Mouse (Mus musculus): ENCODE data around the gene Trim47. TPM values are rescaled to one million over a fixed set of nuclear protein-coding genes. Genes with fewer than 3 reads are reported as not detected.

The Trim47 gene
- polyA plus RNA-seq, 1 experiment from 2014 or later, result 5.3 TPM

DNA sequence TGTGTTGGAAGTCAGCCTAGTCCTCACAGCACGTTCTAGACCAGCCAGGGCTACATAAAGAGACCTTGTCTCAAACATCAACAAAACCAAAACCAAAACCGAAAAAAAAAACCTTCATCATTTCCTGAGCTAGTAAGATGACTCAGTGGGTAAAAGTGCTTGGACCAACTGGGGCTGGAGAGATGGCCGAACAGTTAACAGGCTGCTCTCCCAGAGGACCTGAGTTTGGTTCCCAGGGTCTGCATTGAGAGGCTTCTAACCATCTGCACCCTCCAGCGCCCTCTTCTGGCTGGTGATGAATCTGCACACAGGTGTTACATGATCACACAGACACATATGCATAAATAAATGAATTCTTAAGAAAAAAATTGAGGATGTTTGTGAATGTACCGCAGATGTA lies 55.5 kb downstream of the Trim47 start:
- no peak overlapping the region for H3K4me2 ChIP-seq (ENCODE audit: low read length)
- H3K4me1 ChIP-seq (ENCODE audit: control insufficient read depth, insufficient read depth, low read length), result no peaks in the 10 kb centered on the region
- 73% methylated on average over 5 of the region's 5 CpGs for WGBS
- no peak overlapping the region for H3K9ac ChIP-seq (replicated peaks; ENCODE audit: low read length)
- H3K4me3 ChIP-seq (replicated peaks; ENCODE audit: low read depth, low read length), result no peak overlapping the region
- no peaks in the 10 kb centered on the region for H3K36me3 ChIP-seq (ENCODE audit: control insufficient read depth, insufficient read depth, low read length)
- ATAC-seq (ENCODE audit: low FRiP score, low TSS enrichment) (no peak), DNase-seq (no peak)
- no peak overlapping the region for H3K27ac ChIP-seq (replicated peaks; ENCODE audit: low read depth, low read length)
- H3K9me3 ChIP-seq (ENCODE audit: control insufficient read depth, low read length), result no peaks in the 10 kb centered on the region
- no peaks in the 10 kb centered on the region for H3K27me3 ChIP-seq (ENCODE audit: control insufficient read depth, insufficient read depth, low read length)

DNA sequence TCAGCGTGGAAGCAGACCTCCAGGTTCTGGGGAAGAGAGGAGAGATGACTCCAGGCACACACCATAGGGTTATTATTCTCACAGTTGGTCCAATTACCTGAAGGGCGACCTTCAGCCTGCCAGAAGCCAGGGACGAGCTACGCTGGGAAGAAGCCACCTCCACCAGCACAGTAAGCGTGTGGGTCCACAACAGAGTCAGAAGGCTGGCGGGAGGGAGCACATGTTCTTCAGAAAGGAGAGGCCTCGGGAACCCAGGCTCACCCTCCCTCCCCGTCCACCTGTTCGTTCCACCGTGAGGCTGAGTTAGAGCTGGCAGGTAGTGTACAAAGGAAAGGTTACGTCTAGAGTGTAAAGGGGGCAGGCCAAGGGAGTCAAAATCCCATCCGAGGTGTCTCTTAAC lies 61.7 kb downstream of the Trim47 start:
- H3K4me1 ChIP-seq (ENCODE audit: control insufficient read depth, insufficient read depth, low read length), result no peaks in the 10 kb centered on the region

DNA sequence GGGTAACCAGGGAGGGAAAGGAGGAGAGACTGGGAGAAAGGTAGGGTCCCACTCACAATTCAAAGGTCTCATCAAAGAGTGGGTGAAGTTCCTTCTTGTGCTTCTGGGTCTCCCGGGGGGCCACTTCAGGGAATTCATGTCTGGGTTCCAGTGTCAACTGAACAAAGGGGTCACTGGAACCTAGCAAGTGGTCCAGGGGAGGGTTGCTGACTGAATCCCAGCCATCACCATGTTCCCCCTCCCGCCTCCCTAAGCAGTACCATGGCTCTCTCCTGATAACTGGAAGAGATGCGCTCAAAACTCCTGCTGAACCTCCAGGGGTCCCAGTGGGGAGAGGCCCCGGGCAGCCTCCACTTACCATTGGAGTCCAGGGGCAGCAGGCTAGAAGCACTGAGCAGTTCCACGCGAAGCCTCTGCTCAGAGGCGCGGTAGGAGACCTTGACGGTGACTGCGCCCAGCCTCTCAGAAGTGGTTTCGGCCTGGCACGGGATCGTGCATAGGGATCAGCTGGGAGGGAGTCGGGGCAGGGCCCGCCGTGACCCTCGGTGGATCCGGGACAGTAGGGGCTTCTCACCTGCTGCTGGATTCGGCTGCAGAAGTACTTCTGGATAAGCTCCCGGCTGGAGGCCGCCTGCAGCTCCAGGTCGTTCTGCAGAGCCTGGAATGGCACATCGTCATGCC lies 62.7 kb downstream of the Trim47 start:
- no peaks in the 10 kb centered on the region for H3K9me3 ChIP-seq (ENCODE audit: control insufficient read depth, low read length)
- WGBS, result 64% methylated on average over 23 of the region's 23 CpGs
- H3K4me3 ChIP-seq (replicated peaks; ENCODE audit: low read depth, low read length), result no peak overlapping the region
- no peak overlapping the region for H3K27ac ChIP-seq (replicated peaks; ENCODE audit: low read depth, low read length)
- no peaks in the 10 kb centered on the region for H3K27me3 ChIP-seq (ENCODE audit: control insufficient read depth, insufficient read depth, low read length)
- H3K4me1 ChIP-seq (ENCODE audit: control insufficient read depth, insufficient read depth, low read length), result no peaks in the 10 kb centered on the region
- ATAC-seq (ENCODE audit: low FRiP score, low TSS enrichment) (no peak), DNase-seq (no peak)
- no peak overlapping the region for H3K4me2 ChIP-seq (ENCODE audit: low read length)
- no peak overlapping the region for H3K9ac ChIP-seq (replicated peaks; ENCODE audit: low read length)
- peaks cover 25% of the 10 kb centered on the region for H3K36me3 ChIP-seq (ENCODE audit: control insufficient read depth, insufficient read depth, low read length)

More for the DNA sequence above, 61.7 kb downstream of the Trim47 start:
- Histone ChIP-seq H3K27me3 (ENCODE audit: control insufficient read depth, insufficient read depth, low read length) (no peaks in the 10 kb centered on the region), H3K9ac (replicated peaks; ENCODE audit: low read length) (no peak overlapping the region), H3K4me3 (replicated peaks; ENCODE audit: low read depth, low read length) (no peak overlapping the region), H3K9me3 (ENCODE audit: control insufficient read depth, low read length) (no peaks in the 10 kb centered on the region), H3K4me2 (ENCODE audit: low read length) (no peak overlapping the region), H3K27ac (replicated peaks; ENCODE audit: low read depth, low read length) (no peak overlapping the region), H3K36me3 (ENCODE audit: control insufficient read depth, insufficient read depth, low read length) (peaks cover 15% of the 10 kb centered on the region)
- DNase-seq (no peak), ATAC-seq (ENCODE audit: low FRiP score, low TSS enrichment) (no peak)
- 90% methylated on average over 12 of the region's 12 CpGs for WGBS

DNA sequence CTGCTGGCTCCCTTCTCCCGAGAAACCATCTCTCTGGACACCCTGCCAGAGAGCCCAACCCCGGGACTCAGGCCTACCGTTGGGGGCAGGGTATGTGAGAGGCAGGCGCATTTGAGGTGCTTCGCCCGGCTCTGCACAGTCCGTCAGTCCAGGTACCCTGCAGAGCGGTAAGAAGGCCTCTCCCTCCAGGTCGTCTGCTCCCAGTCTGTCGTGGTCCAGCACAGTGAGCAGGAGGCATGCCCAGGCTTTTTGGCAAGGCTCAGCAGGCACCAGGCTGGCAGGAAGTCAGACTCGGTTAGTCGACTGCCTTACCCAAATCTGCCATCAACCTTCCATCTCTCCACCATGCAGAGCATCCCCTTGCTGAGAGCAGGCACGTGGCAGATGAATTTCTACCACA lies 63.4 kb downstream of the Trim47 start:
- H3K27ac ChIP-seq (replicated peaks; ENCODE audit: low read depth, low read length), result no peak overlapping the region
- H3K4me2 ChIP-seq (ENCODE audit: low read length), result no peak overlapping the region
- ATAC-seq (ENCODE audit: low FRiP score, low TSS enrichment) (no peak), DNase-seq (no peak)
- WGBS, result 67% methylated on average over 13 of the region's 13 CpGs
- no peaks in the 10 kb centered on the region for H3K27me3 ChIP-seq (ENCODE audit: control insufficient read depth, insufficient read depth, low read length)
- H3K9me3 ChIP-seq (ENCODE audit: control insufficient read depth, low read length), result no peaks in the 10 kb centered on the region
- H3K9ac ChIP-seq (replicated peaks; ENCODE audit: low read length), result no peak overlapping the region
- H3K36me3 ChIP-seq (ENCODE audit: control insufficient read depth, insufficient read depth, low read length), result peaks cover 33% of the 10 kb centered on the region
- H3K4me1 ChIP-seq (ENCODE audit: control insufficient read depth, insufficient read depth, low read length), result no peaks in the 10 kb centered on the region
- H3K4me3 ChIP-seq (replicated peaks; ENCODE audit: low read depth, low read length), result no peak overlapping the region

DNA sequence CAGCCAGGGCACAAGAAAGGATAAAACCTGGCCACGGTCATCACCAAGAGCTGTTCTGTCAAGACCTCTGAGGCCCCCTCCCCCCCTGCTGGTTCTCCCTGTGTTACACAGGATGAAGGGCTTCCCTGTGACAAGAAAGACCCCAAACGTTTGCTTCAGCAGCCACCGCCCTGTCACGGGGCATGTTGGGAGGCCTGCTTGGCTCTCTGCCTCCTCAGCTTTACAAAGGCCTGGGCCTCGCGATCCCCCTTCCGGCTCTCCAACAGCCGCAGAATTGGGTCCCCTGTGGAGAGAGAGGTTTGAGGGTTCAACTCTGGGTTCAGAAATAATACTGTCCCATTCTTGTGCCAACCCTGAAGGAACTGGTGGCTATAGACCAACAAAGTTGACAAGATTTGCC lies 64.5 kb downstream of the Trim47 start:
- Histone ChIP-seq H3K27ac (replicated peaks; ENCODE audit: low read depth, low read length) (no peak overlapping the region), H3K9ac (replicated peaks; ENCODE audit: low read length) (no peak overlapping the region), H3K9me3 (ENCODE audit: control insufficient read depth, low read length) (no peaks in the 10 kb centered on the region), H3K4me3 (replicated peaks; ENCODE audit: low read depth, low read length) (no peak overlapping the region), H3K4me2 (ENCODE audit: low read length) (no peak overlapping the region), H3K36me3 (ENCODE audit: control insufficient read depth, insufficient read depth, low read length) (peaks cover 43% of the 10 kb centered on the region), H3K4me1 (ENCODE audit: control insufficient read depth, insufficient read depth, low read length) (no peaks in the 10 kb centered on the region), H3K27me3 (ENCODE audit: control insufficient read depth, insufficient read depth, low read length) (no peaks in the 10 kb centered on the region)
- WGBS, result 48% methylated on average over 8 of the region's 8 CpGs
- DNase-seq (peak; percentile 4), ATAC-seq (ENCODE audit: low FRiP score, low TSS enrichment) (no peak)

DNA sequence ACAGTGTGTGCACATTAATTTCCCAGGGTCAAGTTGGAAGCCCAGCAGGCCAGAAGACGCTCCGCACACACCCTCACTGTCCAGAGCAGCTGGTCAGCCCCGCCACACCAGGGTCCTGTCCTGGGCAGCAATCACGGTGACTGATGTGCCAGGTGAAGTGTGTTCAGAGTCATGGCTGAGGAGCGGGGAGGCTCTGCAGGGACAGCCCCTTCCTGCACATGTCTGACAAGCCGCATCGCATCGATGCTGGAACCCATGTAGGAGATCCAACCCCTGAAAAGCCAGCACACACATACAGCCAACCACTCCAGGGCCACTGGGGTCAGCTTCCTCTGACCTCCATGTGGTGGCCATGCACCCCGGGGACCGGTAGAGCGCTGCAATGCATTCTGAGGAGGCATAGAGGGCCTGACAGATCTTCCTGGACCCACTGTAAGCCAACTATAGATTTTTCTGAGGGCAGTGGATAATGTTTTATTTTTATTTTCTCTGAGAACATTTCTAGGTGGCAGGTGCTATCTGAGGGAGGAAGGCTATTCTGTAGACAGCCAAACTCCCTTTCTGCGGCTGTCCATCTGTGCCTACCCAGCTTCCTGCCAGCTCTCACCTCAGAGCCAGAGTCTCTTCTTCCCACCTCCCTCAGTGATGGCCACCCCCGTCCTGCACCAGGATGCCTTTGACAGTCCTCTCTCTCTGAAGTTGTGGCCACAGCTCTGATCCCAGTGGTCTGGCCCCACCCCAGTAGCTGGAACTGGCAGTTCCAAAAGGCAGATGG lies 65.2 kb downstream of the Trim47 start:
- no peaks in the 10 kb centered on the region for H3K9me3 ChIP-seq (ENCODE audit: control insufficient read depth, low read length)
- ATAC-seq (ENCODE audit: low FRiP score, low TSS enrichment) (no peak), DNase-seq (no peak)
- peaks cover 50% of the 10 kb centered on the region for H3K36me3 ChIP-seq (ENCODE audit: control insufficient read depth, insufficient read depth, low read length)
- no peaks in the 10 kb centered on the region for H3K27me3 ChIP-seq (ENCODE audit: control insufficient read depth, insufficient read depth, low read length)
- no peak overlapping the region for H3K9ac ChIP-seq (replicated peaks; ENCODE audit: low read length)
- H3K4me2 ChIP-seq (ENCODE audit: low read length), result no peak overlapping the region
- H3K4me1 ChIP-seq (ENCODE audit: control insufficient read depth, insufficient read depth, low read length), result no peaks in the 10 kb centered on the region
- no peak overlapping the region for H3K4me3 ChIP-seq (replicated peaks; ENCODE audit: low read depth, low read length)
- WGBS, result 92% methylated on average over 13 of the region's 13 CpGs
- H3K27ac ChIP-seq (replicated peaks; ENCODE audit: low read depth, low read length), result no peak overlapping the region

DNA sequence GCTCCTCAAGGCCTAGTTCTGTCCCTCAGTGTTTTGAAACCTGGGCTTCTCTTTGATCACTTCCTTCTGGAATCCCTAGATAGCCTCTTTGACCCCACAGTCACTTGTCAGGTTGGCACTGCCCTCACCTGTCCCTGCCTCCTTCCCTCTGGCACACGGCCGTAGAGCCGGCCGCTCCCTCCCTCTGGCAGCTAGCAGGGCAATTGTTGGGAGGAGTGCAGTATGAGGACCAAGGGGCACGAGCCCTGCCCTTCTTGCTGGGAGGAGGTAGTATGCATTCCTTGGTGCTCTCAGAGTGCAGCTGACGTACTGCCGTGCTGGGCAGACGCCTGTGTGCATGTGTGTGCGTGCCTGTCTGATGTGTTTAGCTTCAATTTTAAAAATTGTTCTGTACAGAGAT lies 66.4 kb downstream of the Trim47 start:
- no peak overlapping the region for H3K4me3 ChIP-seq (replicated peaks; ENCODE audit: low read depth, low read length)
- no peaks in the 10 kb centered on the region for H3K27me3 ChIP-seq (ENCODE audit: control insufficient read depth, insufficient read depth, low read length)
- WGBS, result 91% methylated on average over 9 of the region's 9 CpGs
- no peak for DNase-seq
- no peak overlapping the region for H3K27ac ChIP-seq (replicated peaks; ENCODE audit: low read depth, low read length)
- H3K9me3 ChIP-seq (ENCODE audit: control insufficient read depth, low read length), result no peaks in the 10 kb centered on the region
- no peaks in the 10 kb centered on the region for H3K4me1 ChIP-seq (ENCODE audit: control insufficient read depth, insufficient read depth, low read length)
- no peak overlapping the region for H3K9ac ChIP-seq (replicated peaks; ENCODE audit: low read length)
- no peak for ATAC-seq (ENCODE audit: low FRiP score, low TSS enrichment)
- H3K4me2 ChIP-seq (ENCODE audit: low read length), result no peak overlapping the region
- peaks cover 61% of the 10 kb centered on the region for H3K36me3 ChIP-seq (ENCODE audit: control insufficient read depth, insufficient read depth, low read length)

DNA sequence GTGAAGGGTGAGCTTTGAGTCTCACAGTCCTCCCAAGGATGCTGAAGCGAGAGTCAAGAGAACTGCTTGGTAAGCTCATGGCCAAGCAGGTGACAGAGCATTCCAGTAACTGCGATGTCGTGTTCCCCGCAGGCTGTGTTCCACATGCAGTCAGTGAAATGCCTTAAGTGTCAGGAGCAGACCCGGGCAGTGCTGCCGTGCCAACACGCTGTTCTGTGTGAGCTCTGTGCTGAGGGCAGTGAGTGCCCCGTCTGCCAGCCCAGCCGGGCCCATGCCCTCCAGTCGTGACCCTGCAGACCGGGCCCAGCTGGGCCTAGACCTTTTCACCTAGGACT lies 67.4 kb downstream of the Trim47 start:
- no peak overlapping the region for H3K27ac ChIP-seq (replicated peaks; ENCODE audit: low read depth, low read length)
- 96% methylated on average over 11 of the region's 11 CpGs for WGBS
- H3K9me3 ChIP-seq (ENCODE audit: control insufficient read depth, low read length), result no peaks in the 10 kb centered on the region
- no peaks in the 10 kb centered on the region for H3K27me3 ChIP-seq (ENCODE audit: control insufficient read depth, insufficient read depth, low read length)
- DNase-seq (no peak), ATAC-seq (ENCODE audit: low FRiP score, low TSS enrichment) (no peak)
- peaks cover 70% of the 10 kb centered on the region for H3K36me3 ChIP-seq (ENCODE audit: control insufficient read depth, insufficient read depth, low read length)
- H3K4me3 ChIP-seq (replicated peaks; ENCODE audit: low read depth, low read length), result no peak overlapping the region
- H3K4me1 ChIP-seq (ENCODE audit: control insufficient read depth, insufficient read depth, low read length), result no peaks in the 10 kb centered on the region
- no peak overlapping the region for H3K9ac ChIP-seq (replicated peaks; ENCODE audit: low read length)
- no peak overlapping the region for H3K4me2 ChIP-seq (ENCODE audit: low read length)
